Mouse (Mus musculus) kidney, embryonic 16.5 days (tissue): ENCODE measurements around the gene Asb3. TPM values are rescaled to one million over a fixed set of nuclear protein-coding genes. Genes with fewer than 3 reads are reported as not detected.

ENCODE experiments used
- ATAC-seq: fragments of 200-750 bp; cut with Nextera tagmentation; 2 replicates; pipeline ENCODE4 v1.8.0; 2017; ENCODE audit warnings: moderate TSS enrichment; ENCODE audit not compliant: low FRiP score, low TSS enrichment
- H3K27ac ChIP-seq: fragments of 300-500 bp; sonication (generic); 2 replicates; pipeline ENCODE4 v1.5.1; 2014; ENCODE audit warnings: low read length
- H3K27me3 ChIP-seq: fragments of 300-500 bp; sonication (generic); 2 replicates; pipeline ENCODE4 v1.6.1; 2014; ENCODE audit warnings: low read length, control low read depth, mixed read lengths; ENCODE audit not compliant: insufficient read depth
- H3K36me3 ChIP-seq: fragments of 300-500 bp; sonication (generic); 2 replicates; pipeline ENCODE4 v1.6.1; 2014; ENCODE audit warnings: low read length, control low read depth, mixed read lengths; ENCODE audit not compliant: insufficient read depth
- H3K4me1 ChIP-seq: fragments of 300-500 bp; sonication (generic); 2 replicates; pipeline ENCODE4 v1.6.1; 2014; ENCODE audit warnings: low read length, control low read depth, mixed read lengths; ENCODE audit not compliant: insufficient read depth
- H3K4me2 ChIP-seq: fragments of 300-500 bp; sonication (generic); replicated peaks from 2 replicates; pipeline ENCODE4 v1.6.1; 2014; ENCODE audit warnings: low read depth, low read length
- H3K4me3 ChIP-seq: fragments of 300-500 bp; sonication (generic); 2 replicates; pipeline ENCODE4 v1.5.1; 2014; ENCODE audit warnings: mild to moderate bottlenecking, low read length
- H3K9ac ChIP-seq: fragments of 300-500 bp; sonication (generic); replicated peaks from 2 replicates; pipeline ENCODE4 v1.6.1; 2014; ENCODE audit warnings: low read length
- H3K9me3 ChIP-seq: fragments of 300-500 bp; sonication (generic); 2 replicates; pipeline ENCODE4 v1.6.1; 2016; ENCODE audit warnings: low read length, control low read depth
- WGBS: fragments of 180-500 bp; shearing (Covaris S2); extraction: QIAGEN DNeasy Blood & Tissue Kit; methylation state at CpG from one replicate; pipeline ENCODE4 v1.1.7; 2014; 5-methylcytosine and 5-hydroxymethylcytosine counted together
- polyA plus RNA-seq: library from polyadenylated mRNA; unstranded; fragments of >200 nt; fragmentation: Nextera tagmentation; extraction: Ambion mirVana; gene quantifications from 2 replicates; pipeline ENCODE4 v1.2.1, GENCODE M21; 2015

Gene Asb3
- polyA plus RNA-seq: 28.5 and 30.9 TPM in 2 replicates

GRCm38 (mm10) chr11:30885171-30885871 lies at the start of gene Asb3, which contains the start of gene Gpr75:
Gene Asb3 (plus strand): TSS chr11:30885416.
Gene Gpr75 (plus strand): TSS chr11:30885358.
- Histone ChIP-seq H3K4me1 (no peaks in the 10 kb centered on the region), H3K27me3 (no peaks in the 10 kb centered on the region), H3K27ac (no peak within 1 kb of the TSS), H3K4me2 (peak within 1 kb of the TSS; percentile 88), H3K4me3 (peak within 1 kb of the TSS; percentile 54), H3K9ac (peak within 1 kb of the TSS; percentile 45), H3K9me3 (no peaks in the 10 kb centered on the region), H3K36me3 (no peaks in the 10 kb centered on the region)
- WGBS: 4% methylated on average over 41 of the region's 41 CpGs
- ATAC-seq: peak; percentile 99

DNA sequence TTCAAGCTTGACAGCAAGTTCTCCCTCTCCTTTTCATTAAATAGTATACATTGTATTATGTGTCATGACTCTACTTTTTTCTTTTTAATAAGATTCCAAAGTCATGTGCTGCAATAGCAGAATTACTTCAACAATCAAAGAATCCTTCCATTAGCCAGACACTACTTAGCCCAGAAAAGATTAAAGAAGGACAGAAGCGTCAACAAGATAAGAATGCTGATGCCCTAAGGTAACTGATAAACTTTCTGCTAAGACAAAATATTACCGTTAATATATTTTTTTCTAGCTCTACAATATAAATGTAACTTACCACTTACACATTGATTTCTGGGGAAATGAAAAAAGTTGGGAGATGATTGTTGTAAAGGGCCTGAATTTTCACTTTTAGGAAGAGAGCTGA lies 46.4 kb upstream of the Asb3 start:
- H3K4me1 ChIP-seq: no peaks in the 10 kb centered on the region
- H3K4me3 ChIP-seq: no peak overlapping the region
- H3K9ac ChIP-seq: no peak overlapping the region
- no peaks in the 10 kb centered on the region for H3K27me3 ChIP-seq
- WGBS: 94% methylated on average over 2 of the region's 2 CpGs
- no peaks in the 10 kb centered on the region for H3K9me3 ChIP-seq
- peaks cover 23% of the 10 kb centered on the region for H3K36me3 ChIP-seq
- H3K4me2 ChIP-seq: no peak overlapping the region
- ATAC-seq: no peak
- no peak overlapping the region for H3K27ac ChIP-seq

- WGBS: 88% methylated on average over 1 of the region's 1 CpGs
- no peak for ATAC-seq
- Histone ChIP-seq H3K27ac (no peak overlapping the region), H3K36me3 (peaks cover 25% of the 10 kb centered on the region), H3K4me2 (no peak overlapping the region), H3K27me3 (no peaks in the 10 kb centered on the region), H3K9me3 (no peaks in the 10 kb centered on the region), H3K4me1 (no peaks in the 10 kb centered on the region), H3K4me3 (no peak overlapping the region), H3K9ac (no peak overlapping the region)
These were observed 40.9 kb upstream of the Asb3 start for GRCm38 (mm10) chr11:30844355-30844754.

DNA sequence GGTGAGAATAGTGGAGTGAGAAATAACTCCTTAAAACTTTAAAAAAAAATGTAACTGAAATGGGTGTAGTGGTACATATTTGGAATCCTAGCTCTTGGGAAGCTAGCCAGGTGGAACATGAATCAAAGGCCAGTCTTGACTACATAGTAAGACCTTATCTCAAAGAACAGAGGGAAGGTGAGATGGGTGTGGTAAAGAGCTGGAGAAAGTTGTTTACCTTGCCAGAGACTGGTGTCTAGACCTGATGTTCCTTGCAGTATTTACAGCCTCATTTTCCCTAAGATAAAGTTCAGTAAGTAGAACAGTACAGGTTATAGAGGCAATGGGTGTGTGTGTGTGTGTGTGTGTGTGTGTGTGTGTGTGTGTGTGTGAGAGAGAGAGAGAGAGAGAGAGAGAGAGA lies 12.8 kb upstream of the Asb3 start:
- Histone ChIP-seq H3K4me3 (no peak overlapping the region), H3K27ac (no peak overlapping the region), H3K9ac (no peak overlapping the region), H3K4me2 (no peak overlapping the region), H3K27me3 (no peaks in the 10 kb centered on the region), H3K36me3 (peaks cover 35% of the 10 kb centered on the region), H3K4me1 (no peaks in the 10 kb centered on the region), H3K9me3 (no peaks in the 10 kb centered on the region)
- no peak for ATAC-seq

- no peak overlapping the region for H3K4me3 ChIP-seq
- H3K9ac ChIP-seq: no peak overlapping the region
- H3K4me2 ChIP-seq: no peak overlapping the region
- no peak overlapping the region for H3K27ac ChIP-seq
- ATAC-seq: no peak
- WGBS: 88% methylated on average over 2 of the region's 2 CpGs
- no peaks in the 10 kb centered on the region for H3K9me3 ChIP-seq
- H3K4me1 ChIP-seq: no peaks in the 10 kb centered on the region
- no peaks in the 10 kb centered on the region for H3K27me3 ChIP-seq
- no peaks in the 10 kb centered on the region for H3K36me3 ChIP-seq
These were observed 2.9 kb downstream of the Asb3 start for GRCm38 (mm10) chr11:30888153-30888552.

DNA sequence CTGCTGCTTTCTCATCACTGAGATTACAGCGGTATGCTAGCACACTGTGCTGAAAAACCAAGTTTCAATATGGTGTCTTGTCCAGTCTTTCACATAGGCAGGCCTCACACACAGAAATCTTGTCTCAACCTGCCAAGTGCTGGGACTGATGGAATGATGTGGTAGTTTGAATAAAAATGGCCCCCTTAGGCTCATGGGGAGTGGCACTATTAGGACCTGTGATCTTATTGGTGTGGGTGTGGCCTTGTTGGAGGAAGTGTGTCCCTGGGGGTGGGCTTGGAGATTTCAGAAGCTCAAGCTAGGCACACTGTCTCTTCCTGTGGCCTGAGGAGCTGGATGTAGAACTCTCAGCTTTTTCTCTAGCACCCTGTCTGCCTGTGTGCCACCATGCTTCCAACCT lies 11.0 kb downstream of the Asb3 start:
- ATAC-seq: no peak
- WGBS: 96% methylated on average over 1 of the region's 1 CpGs
- H3K27ac ChIP-seq: no peak overlapping the region
- no peaks in the 10 kb centered on the region for H3K4me1 ChIP-seq
- H3K9me3 ChIP-seq: no peaks in the 10 kb centered on the region
- no peak overlapping the region for H3K4me2 ChIP-seq
- H3K4me3 ChIP-seq: no peak overlapping the region
- H3K27me3 ChIP-seq: no peaks in the 10 kb centered on the region
- H3K36me3 ChIP-seq: no peaks in the 10 kb centered on the region
- no peak overlapping the region for H3K9ac ChIP-seq

DNA sequence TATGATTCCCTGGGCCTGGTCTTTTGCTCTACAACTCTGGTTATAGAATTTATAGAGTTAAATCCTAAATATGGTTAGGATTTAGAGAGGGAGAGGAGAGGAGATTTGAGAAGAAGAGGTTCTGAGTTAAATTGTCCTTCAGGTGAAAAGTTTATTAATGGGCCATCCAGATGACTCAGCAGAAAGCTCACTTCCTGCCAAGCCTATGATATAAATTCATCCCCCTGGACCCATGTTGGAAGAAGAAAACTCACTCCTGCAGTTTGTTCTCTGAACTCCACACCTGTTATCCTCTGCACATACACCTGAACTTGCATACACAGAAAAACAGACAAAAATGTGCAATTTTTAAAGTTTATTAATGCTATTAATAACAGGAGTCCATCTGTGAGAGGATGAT lies 14.1 kb downstream of the Asb3 start:
- ATAC-seq: no peak

GRCm38 (mm10) chr11:30912311-30912710 lies 27.1 kb downstream of the Asb3 start:
- Histone ChIP-seq H3K9me3 (no peaks in the 10 kb centered on the region), H3K4me2 (no peak overlapping the region), H3K27me3 (no peaks in the 10 kb centered on the region), H3K4me3 (no peak overlapping the region), H3K9ac (no peak overlapping the region), H3K36me3 (no peaks in the 10 kb centered on the region), H3K4me1 (no peaks in the 10 kb centered on the region), H3K27ac (no peak overlapping the region)
- no peak for ATAC-seq
- WGBS: 94% methylated on average over 3 of the region's 3 CpGs

More for the DNA sequence above, 14.1 kb downstream of the Asb3 start:
- H3K9me3 ChIP-seq: peaks cover 1% of the 10 kb centered on the region; the same call in 1 of the 2 replicates
- no peaks in the 10 kb centered on the region for H3K4me1 ChIP-seq
- H3K36me3 ChIP-seq: no peaks in the 10 kb centered on the region
- no peak overlapping the region for H3K9ac ChIP-seq
- no peak overlapping the region for H3K4me3 ChIP-seq
- H3K27me3 ChIP-seq: no peaks in the 10 kb centered on the region
- H3K4me2 ChIP-seq: no peak overlapping the region
- no peak overlapping the region for H3K27ac ChIP-seq

DNA sequence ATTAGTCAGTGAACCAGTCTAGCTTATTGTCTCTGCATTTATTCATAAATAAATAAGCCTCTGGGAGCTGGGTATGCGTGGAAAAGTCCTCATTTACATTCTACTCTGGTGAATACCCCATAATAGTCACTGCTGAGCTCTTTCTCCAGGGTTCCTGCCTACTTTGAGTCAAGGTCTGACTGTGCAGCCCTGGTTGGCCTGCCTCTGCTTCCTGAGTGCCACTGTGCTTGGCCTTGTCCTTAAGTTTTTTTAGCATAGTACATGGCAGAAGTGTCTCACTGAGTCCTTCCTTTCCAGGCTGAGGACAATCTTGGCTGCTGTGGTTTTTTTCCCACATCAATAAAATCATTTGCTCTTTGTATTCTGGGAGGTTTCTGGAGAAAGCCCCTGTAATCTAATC lies 35.4 kb downstream of the Asb3 start:
- Histone ChIP-seq H3K9me3 (no peaks in the 10 kb centered on the region), H3K27ac (no peak overlapping the region), H3K27me3 (no peaks in the 10 kb centered on the region), H3K4me3 (no peak overlapping the region), H3K4me1 (no peaks in the 10 kb centered on the region), H3K4me2 (no peak overlapping the region), H3K9ac (no peak overlapping the region), H3K36me3 (peaks cover 12% of the 10 kb centered on the region)
- WGBS: 71% methylated on average over 1 of the region's 1 CpGs
- ATAC-seq: no peak

DNA sequence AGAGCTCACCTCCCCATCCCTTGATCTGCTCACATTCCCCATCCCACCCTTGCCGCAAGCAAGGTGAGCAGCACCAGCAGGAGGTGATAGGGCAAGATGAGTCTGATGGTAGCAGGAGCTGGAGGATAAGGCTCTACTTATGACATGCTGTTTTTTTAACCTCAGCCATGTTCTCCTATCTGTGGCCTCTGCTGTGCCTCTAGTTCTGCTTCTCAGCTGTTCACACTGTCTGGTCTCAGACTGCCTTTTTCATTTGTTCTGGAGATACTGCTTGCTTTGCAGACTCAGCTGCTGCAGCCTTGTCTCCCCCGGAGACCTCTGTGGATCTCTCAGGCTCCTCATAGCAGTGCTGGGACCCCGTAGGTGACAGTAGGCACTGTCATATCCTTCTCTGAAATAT lies 38.1 kb downstream of the Asb3 start:
- H3K4me3 ChIP-seq: no peak overlapping the region
- no peaks in the 10 kb centered on the region for H3K4me1 ChIP-seq
- H3K27ac ChIP-seq: no peak overlapping the region
- no peak overlapping the region for H3K4me2 ChIP-seq
- no peak overlapping the region for H3K9ac ChIP-seq
- H3K9me3 ChIP-seq: no peaks in the 10 kb centered on the region
- peaks cover 24% of the 10 kb centered on the region for H3K36me3 ChIP-seq
- no peaks in the 10 kb centered on the region for H3K27me3 ChIP-seq
- ATAC-seq: no peak
- WGBS: 93% methylated on average over 3 of the region's 3 CpGs
